Mouse (Mus musculus) CD4-positive naive resting alpha-beta T cell, adult 57 days (primary cell): ENCODE data around the gene Inppl1. TPM values are rescaled to one million over a fixed set of nuclear protein-coding genes. Genes with fewer than 3 reads are reported as not detected.

Experiments used
- total RNA-seq: library from RNA; stranded (reverse); gene quantifications from one replicate; pipeline ENCODE4 v1.2.4, GENCODE M21; 2023

Inppl1 gene
- total RNA-seq = 20.5 TPM

GRCm38 (mm10) chr7:101837606-101838471 is at the start of gene Inppl1:
TSS of gene Inppl1 (minus strand) at chr7:101838229.

GRCm38 (mm10) chr7:101870629-101871028 is 32.6 kb upstream of the Inppl1 start, which contains the start of gene Folr1:
TSS of gene Folr1 (minus strand) at chr7:101870788.

DNA sequence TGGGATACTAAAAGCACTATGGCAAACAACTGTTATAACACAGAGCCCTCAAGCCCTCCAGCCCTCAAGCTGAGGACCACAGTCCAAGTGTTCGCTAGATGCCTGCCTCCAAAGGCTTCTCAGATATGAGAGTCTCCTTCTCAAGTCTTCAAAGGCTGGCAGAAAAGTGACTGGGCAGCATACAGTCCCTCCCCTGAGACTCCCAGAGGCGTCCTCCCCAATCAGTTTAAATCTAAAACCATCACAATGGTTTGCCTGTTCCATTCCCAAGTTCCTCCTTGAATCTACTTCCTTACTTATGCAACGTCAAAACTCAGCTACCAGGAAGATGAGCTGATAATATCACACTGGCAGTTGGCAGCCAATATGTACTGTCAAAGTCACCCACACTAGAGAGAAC is 25.4 kb upstream of the Inppl1 start, which contains the start of gene Anapc15:
Anapc15 (plus strand) TSS at position 301 of the 400 bp plus-strand sequence.

GRCm38 (mm10) chr7:101857094-101857493 is 19.1 kb upstream of the Inppl1 start, which contains the start of gene Folr2:
TSS of gene Folr2 (minus strand) at chr7:101857194.

DNA sequence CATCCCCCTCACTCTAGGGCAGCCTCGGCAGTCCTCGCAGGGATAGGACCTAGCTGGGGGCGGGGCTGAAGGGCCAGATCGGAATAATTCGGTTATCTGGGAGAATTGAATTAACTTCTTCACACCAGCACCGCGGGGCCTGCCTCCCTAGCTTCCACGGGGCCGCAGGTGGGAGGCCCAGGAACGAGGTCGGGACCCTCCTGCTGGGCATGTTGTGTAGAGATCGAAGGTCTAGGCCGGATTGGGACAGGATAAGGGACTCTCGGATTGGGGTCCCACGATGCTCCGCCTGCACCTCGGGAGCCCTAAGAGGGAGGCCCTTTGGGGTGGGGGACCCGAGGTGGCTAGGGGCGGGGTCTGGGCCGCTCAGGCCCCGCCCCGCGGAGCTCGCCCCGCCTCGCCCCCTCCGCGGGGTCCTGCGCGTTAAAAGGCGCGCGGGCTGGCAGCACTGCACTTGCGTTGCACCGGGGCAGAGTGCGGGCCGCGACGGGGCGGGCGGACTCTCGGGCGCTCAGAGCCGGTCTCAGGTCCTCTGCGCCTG is 20.1 kb downstream of the Inppl1 start, which contains the start of gene Phox2a:
Phox2a (plus strand) TSS at position 453 of the 541 bp plus-strand sequence.

Other genes starting within 250 kb of the Inppl1 start
- 21.1 TPM for gene Clpb, start 174.6 kb downstream of the Inppl1 start, total RNA-seq
- gene Phox2a, start 19.9 kb downstream of the Inppl1 start, total RNA-seq = not detected
- gene Folr2, start 19.0 kb upstream of the Inppl1 start, total RNA-seq = not detected
- gene Anapc15, start 25.5 kb upstream of the Inppl1 start, total RNA-seq = 38.9 TPM
- not detected for gene Folr1, start 32.6 kb upstream of the Inppl1 start, total RNA-seq
- 57.3 TPM for gene Lamtor1, start 67.7 kb upstream of the Inppl1 start, total RNA-seq
- gene Tomt, start 68.1 kb upstream of the Inppl1 start, total RNA-seq = 0.44 TPM
- gene Lrrc51, start 95.7 kb upstream of the Inppl1 start, total RNA-seq = 2.6 TPM
- gene Numa1, start 95.9 kb upstream of the Inppl1 start, total RNA-seq = 348 TPM
- 13.0 TPM for gene Il18bp, start 180.5 kb upstream of the Inppl1 start, total RNA-seq
- 34.6 TPM for gene Rnf121, start 227.2 kb upstream of the Inppl1 start, total RNA-seq
- 40.5 TPM for gene Xndc1, start 227.3 kb upstream of the Inppl1 start, total RNA-seq
- 6.6 TPM for gene Xntrpc, start 227.5 kb upstream of the Inppl1 start, total RNA-seq
- 2.1 TPM for gene Trpc2, start 244.9 kb upstream of the Inppl1 start, total RNA-seq